Mouse (Mus musculus): Measurements from ENCODE around the gene Btn2a2. TPM values are rescaled to one million over a fixed set of nuclear protein-coding genes. Genes with fewer than 3 reads are reported as not detected.

The Btn2a2 gene
- 0.65 and 0.85 TPM in 2 replicates for polyA plus RNA-seq (2015; fragmentation: Nextera tagmentation; extraction: Ambion mirVana)

DNA sequence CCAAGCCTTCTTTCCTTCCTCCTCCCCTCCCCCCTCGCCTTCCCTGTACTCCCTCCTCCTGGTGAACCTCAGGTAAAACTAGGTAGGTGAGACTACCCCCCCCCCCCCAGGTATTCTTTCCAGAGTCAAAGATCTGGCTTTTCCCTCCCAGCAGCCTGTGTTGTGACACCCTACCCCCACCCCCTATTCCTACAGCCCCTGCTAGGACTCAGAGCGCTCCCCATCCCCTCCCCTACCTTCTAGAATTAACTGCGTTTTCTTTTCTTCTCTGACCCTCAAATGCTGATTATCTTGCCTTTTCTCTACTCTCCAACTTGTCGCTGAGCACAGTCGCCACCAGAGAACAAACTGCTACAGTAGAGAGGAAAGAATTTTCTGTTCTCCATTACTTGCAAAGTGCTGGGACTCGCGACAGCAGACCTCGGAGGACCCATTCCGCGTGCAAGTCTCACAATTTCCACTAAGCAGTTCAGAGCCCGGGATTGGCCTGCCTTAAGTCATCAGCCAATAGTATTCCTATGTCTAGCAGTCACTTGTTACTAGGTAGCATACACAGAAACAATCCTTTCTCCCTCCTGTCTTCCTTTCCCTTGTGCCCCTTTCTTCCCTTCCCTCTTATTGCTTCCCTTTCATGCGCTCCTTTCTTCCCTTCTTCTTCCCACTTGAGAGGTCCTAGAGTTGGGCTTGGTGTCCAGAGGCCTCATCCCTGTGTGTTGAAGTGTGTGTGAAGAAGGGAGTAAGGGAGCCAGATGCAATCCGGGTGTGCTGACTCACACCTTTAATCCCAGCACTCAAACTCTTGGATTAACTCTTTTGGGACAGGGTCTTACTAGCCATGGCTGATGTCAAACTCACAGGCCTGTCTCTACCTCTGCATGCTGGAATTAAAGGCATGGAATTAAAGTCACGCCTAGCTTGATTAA lies at the start of gene Btn2a2:
TSS of gene Btn2a2 (minus strand) at position 458 of the 923 bp plus-strand sequence.
- DNase-seq (ENCODE audit: low spot score), result peak; percentile 75

DNA sequence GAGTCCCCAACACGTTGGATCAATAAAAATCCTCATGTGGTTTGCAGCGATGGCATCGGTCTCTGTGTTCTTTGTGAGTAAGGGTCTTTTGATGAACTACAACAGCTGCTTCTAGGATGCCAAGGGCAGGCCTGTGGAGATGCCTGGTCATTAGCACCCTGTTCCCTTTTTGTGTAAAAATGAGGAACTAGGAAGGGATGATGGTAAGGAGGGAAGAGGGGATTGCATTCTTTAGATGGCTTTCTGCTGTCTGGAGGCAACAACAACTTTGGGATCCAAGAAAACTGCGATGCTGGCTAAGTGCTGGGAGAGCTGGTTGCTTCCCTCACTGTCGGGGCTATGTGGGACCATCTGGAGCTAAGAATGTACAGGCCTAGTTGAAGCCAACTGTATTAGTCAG lies 49.6 kb upstream of the Btn2a2 start:
- no peak for DNase-seq (ENCODE audit: low spot score)

DNA sequence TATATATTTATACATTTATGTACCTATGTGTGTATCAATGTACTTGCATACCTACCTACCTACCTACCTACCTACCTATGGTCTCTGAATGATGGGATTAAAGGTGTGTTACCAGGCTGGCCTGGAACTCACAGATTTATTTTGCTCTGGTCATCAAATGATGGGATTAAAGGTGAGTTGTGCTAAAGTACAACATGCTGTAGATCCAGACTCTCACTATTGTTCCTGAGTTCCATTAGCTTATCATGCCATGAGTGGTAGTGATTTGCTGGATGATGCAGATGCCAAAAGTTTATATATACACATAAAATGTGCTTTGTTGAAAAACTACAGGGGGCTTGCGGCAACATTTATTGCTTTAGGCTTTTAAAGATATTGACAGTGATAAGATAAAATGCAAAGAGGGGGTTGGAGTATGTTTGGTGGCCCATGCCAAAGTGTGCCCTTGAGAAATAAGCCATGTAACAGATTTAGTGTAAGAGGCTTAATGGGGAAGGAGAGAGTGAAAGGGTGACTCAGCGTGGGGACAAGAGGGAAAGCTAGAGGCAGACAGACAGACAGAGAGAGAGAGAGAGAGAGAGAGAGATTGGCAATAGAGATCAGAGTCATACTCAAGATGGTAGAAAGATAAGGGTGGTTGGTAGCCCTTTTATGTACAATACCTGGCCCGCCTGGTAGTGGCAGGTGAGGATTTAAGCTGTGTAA lies 48.5 kb upstream of the Btn2a2 start:
- DNase-seq (ENCODE audit: low spot score), result no peak

DNA sequence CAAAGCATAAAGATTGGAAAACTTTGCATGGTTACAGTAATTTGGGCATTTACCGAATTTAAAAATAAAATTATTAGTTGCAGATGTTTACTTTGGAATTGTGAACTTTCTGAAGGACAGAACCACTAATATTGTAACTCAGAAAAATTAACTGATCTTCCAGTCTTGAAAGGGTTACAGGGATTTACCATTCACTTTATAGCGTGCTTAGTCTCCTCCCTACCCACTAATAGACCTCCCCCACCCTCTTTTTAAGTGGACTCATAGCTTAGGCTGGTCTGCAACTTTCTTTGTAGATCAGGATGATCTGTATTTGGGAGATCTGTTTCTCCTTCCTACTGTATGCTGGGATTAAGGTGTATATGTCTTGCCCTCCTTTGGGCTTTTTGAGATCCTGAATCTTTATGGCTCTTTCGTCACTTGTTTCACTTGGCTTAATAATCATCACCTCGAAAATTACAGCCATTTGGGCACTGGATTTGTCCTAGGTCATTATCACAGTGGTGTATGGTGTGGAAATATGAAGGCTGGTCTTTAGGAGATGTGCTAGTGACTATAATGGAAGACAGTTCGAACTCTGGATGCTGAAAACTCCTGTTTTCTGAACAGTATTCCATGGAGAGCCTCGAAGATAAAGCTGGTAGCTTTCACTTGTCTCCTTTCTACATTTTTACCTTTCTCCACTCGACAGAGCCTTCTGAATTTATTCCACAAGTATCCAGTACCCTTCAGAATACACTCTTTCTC lies 47.6 kb upstream of the Btn2a2 start:
- DNase-seq (ENCODE audit: low spot score), result no peak

DNA sequence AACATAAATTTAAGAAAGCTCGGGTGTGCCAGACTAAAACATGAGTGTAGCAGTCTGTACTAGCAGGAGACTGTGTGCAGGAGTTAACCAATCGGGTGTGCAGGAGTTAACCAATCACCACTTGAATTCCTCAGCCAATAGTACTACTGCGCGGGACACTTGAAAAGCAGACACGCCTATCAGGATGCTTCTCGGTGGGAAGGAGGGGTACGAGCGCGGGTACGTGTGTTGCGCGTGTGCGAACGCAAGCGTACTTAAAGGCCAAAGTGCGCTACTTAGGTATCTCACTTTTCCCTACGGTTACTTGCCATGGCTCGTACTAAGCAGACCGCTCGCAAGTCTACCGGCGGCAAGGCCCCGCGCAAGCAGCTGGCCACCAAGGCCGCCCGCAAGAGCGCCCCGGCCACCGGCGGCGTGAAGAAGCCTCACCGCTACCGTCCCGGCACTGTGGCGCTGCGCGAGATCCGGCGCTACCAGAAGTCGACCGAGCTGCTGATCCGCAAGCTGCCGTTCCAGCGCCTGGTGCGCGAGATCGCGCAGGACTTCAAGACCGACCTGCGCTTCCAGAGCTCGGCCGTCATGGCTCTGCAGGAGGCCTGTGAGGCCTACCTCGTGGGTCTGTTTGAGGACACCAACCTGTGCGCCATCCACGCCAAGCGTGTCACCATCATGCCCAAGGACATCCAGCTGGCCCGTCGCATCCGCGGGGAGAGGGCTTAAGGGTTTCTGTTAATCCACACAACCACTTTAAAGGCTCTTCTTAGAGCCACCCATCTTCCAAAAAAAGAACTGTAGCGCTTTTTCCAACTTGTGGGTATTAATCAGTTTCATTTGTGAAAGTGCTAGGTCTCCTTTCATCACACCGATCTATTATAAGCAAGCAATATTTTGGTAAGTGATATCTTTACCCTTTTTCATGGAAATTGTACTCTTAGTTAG lies 46.7 kb upstream of the Btn2a2 start, which contains the start of gene Hist1h3g:
TSS of gene Hist1h3g (plus strand) at position 286 of the 939 bp plus-strand sequence.
- DNase-seq (ENCODE audit: low spot score), result peak; percentile 96

DNA sequence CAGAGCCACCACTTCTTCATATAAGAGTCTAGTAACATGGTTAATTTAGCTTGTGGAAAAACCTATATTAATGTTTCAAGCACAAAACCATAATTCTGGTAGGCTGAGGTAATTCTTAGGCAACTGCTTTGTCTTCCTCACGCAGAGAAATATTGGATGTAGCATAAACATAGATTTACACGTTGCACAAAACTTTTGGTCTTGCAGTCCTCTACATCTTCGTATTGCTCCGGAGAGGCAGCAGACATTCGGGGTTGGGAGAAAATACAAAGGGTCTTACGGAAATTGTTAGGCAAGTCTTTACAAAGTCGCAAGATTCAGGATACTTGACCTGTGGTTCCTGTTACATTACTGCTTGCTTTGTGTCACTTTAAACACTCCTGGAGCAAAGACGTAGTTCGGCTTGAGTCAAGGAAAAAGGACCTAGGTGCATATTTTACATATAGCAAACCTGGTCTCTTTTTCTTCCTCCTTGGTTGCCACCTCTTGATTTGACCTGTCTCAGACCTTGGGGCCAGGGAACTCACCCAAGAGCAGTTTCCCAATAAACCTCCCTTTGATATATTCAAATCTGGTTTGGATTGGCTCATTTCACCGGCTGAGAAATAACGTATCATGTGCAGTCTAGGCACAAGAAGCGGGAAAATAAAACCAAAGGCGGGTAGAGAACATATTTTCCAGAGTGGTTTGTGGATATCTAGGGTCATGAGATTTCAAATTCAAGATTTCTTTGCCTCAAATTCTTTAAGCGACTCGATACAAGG lies 45.9 kb upstream of the Btn2a2 start:
- DNase-seq (ENCODE audit: low spot score), result peak; percentile 39

DNA sequence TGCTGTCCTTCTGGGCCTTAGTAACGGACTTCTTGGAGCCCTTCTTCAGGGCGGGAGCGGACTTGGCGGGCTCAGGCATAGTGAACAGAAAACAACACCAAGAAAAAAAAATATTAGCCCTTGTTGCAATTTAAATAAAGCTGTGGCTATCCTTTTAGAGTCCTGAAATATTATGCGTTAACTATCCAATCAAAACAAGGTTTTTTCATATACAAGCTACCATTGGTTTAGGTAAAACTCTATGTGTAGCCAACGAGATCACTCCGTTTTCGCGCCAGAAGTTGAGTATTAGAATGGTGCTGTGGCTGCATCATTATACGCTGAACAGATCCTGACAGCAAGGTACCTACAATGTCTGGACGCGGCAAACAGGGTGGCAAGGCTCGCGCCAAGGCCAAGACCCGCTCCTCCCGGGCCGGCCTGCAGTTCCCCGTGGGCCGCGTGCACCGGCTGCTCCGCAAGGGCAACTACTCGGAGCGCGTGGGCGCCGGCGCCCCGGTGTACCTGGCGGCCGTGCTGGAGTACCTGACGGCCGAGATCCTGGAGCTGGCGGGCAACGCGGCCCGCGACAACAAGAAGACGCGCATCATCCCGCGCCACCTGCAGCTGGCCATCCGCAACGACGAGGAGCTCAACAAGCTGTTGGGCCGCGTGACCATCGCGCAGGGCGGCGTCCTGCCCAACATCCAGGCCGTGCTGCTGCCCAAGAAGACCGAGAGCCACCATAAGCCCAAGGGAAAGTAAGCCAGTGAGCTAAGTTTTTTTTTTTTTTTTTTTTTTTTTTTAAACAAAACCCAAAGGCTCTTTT lies 45.1 kb upstream of the Btn2a2 start, which contains the start of gene Hist1h2af:
TSS of gene Hist1h2af (plus strand) at position 347 of the 808 bp plus-strand sequence.
- peak; percentile 87 for DNase-seq (ENCODE audit: low spot score)

DNA sequence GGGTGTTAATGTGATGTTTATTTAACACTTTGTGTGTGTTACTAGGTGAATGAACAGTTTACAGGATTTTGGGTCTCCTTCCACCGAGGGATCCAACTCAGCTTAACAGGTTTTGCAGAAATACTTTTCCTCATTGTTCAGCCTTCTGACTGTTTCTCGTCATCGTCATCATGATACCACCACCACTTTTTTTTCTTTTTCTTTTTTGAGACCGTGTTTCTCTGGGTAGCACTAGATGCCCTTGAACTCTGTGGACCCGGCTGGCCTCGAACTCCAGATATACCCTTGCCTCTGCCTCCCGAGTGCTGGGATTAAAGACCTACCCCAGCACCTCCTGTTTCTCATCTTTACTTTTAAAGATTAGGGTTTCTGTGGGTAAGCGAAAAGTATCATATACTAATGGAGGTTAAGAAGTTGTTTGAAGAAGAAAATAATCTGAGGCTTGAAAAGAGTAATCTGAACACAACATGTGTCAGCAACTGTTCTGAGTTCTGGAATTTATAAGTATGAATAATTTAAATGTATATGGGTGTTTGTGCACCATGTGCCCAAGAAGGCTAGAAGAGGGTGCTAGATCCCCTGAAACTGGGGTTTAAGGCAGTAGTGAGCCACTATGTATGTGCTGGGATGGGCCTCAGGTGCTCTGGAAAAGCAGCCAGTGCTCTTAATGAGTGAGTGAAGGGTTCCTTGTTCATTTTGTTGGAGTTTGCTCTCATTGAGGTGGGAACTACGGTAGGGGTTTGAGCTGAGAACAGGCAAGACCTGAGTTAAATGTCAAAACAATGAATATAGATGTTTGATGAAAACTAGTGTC lies 43.8 kb upstream of the Btn2a2 start:
- peak; percentile 39 for DNase-seq (ENCODE audit: low spot score)

DNA sequence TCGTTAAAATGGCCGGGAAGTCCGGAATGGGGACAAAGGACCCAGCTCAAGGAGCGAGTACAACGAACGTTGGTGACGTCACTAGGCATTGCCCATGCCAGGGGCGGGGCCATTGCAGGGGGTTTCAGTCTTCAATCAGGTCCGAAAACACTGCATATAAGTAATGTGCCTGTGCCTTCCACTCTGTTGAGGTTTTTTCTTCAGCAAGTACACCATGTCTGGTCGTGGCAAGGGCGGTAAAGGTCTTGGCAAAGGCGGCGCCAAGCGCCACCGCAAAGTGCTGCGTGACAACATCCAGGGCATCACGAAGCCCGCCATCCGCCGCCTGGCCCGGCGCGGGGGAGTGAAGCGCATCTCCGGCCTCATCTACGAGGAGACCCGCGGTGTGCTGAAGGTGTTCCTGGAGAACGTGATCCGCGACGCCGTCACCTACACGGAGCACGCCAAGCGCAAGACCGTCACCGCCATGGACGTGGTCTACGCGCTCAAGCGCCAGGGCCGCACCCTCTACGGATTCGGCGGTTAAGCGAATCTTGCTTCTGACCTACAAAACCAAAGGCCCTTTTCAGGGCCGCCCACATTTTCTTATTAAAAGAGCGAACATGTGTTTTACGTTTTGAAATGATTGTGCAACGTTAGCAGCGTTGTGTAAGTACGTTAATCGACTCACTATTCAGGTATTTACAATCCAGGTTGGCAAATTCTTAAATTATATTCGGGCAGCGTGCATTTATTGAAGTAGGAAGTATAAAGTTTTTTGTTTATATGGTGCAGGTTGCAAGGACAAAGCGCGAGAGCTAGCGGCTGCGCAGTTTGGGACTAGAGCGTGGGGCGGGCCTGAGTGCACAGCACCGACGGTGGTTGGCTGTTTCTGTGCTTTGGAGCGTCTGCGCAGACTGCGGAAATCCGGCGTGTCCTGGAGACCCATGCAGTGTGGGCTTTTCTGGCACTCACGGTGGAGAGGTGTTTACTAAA lies 42.5 kb upstream of the Btn2a2 start, which contains the start of gene Hist1h4h:
TSS of gene Hist1h4h (plus strand) at position 150 of the 975 bp plus-strand sequence.
- peak; percentile 99 for DNase-seq (ENCODE audit: low spot score)

DNA sequence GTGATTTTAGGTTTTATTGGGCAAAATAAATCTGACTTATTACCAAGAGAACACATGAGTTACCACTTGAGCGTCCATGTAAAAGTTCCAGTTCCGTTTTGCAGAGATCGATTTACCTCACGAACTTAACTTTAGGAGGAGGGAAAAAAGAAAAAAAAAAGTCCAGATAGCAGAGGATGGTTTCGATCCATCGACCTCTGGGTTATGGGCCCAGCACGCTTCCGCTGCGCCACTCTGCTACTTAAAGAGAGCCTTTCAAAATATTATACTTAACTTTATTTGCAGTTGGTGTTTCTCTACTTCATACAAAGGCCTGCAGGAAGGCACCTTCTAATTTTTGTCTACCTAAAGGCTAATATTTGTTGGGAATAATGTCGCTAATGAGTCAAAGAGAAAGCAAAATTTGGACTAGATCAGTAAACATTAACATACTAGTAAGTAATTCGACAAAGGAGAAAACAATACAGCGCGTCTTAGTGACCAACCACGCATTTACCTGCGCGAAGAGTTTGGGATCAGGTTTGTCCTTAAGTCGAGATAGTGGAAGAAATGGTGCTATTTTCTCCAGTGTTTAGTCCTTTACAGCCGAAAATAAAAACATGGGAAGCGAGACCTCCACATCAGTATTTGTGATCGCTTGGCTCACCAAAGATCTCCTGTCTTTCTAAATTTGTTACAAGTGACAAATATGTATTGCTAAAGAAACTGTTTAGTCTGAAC lies 41.7 kb upstream of the Btn2a2 start:
- DNase-seq (ENCODE audit: low spot score), result peak; percentile 83

DNA sequence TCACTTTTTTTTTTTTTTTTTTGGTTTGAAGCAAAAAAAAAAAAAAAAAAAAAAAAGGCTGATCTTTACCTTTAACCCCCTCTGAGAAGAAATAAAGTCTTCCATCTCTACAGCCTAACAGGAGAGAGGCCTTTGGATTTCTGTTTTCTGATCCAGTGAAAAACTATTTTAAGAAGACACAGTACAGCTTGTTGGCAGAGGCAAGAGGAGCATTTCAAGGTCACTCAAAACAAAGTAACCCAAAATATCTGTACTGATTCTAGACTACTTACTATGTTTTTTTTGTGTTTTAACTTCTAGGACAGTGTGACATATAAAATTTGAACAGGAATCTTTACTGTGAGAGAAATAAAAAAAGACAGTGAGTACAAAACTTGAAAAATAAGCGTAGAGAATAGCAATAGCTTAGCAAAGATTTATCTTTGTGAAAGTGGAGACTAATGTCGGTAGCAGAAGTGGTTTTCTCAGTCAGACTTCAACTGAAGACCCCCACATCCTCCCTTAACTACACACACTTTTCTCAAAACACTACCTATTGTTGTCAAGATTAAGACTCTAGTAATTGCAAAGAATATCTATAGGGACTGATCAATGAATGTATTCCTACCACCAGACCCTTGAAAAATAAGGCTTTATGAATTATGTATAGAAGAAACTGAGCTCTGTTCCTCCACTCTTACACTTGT lies 41.0 kb upstream of the Btn2a2 start:
- no peak for DNase-seq (ENCODE audit: low spot score)

DNA sequence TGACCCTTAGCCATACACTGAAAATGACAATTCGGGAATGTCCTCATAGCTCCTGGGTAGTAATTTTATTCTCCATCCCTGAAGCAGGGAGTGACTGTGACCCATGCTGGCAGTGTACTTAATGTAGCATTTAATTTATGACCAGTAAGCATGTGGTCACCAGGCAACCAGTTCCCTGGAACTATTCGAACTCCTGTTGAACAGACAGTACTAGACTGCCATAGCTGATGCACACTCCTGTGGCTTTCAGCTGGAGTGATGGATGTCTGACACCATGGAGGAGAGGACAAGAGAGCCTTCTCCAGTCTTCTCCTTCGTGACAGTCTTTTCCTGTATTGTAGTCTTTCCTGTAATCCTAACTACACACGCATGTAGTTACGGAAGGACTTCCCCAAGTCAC lies 40.3 kb upstream of the Btn2a2 start:
- no peak for DNase-seq (ENCODE audit: low spot score)

DNA sequence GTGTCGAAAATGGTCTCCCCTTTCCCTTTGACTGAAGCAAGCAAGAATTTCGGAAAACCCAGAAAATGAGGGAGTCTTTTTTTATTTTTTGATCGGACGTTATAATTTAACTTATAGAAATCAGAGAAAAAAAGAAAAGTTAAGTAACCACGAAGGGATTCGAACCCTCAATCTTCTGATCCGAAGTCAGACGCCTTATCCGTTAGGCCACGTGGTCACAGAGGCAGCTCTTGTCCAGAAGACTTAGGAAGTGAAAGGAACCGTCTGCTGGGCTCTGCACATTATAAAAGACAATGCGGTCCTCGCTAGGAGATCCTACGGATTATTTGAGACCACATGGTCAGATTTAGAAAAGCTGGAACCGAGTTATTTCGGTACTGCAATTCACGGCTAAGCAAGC lies 37.7 kb upstream of the Btn2a2 start:
- peak; percentile 95 for DNase-seq (ENCODE audit: low spot score)

DNA sequence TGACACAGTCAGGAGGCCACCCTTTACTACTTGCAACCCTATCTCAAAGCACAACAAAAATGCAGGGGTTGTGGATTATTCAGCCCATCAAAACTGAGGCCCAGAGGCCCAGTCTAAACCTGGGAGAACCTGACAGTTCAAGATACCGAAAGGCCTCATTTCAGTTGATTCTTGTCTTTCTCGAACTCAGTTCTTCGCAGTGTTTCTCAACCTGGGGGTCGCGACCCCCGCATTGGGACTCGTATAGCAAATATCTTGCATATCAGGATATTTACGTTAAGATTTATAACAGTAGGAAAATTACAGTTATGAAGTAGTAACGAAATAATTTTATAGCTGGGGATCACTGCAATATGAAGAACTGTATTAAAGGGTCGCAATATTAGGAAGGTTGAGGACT lies 37.2 kb upstream of the Btn2a2 start:
- DNase-seq (ENCODE audit: low spot score), result no peak

DNA sequence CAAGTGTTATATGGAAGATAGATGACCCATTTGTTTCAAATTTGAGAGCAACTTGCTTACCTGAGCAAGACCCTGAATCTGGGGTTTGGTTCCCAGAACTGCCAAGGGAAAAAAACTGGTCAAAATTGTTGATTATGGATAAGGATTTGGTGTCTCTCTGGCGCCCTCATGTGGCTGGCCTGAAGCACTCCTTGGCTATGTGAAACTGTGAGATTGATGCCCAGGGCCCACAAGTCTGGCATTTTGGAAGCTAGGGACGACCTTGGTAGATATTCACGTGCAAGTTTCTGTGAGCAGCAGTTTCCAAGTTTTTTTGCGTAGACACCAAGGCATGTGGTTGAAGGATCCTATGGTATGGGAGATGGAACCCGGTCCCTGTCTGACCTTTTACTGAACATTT lies 36.0 kb upstream of the Btn2a2 start:
- peak; percentile 80 for DNase-seq (ENCODE audit: low spot score)
